Mouse (Mus musculus) CD4-positive helper T cell, adult 2 months (primary cell): ENCODE measurements around the gene Hoxa6.
A peak's percentile ranks its signal among the peaks of the same experiment; 100 is the strongest.

ENCODE experiments used
- DNase-seq: peaks from one replicate; pipeline ENCODE4 v3.0.0-alpha.2; 2012; ENCODE audit warnings: low read depth, missing footprints, low spot score

Hoxa6 gene

GRCm38 (mm10) chr6:52201269-52201668 is 7.3 kb downstream of the Hoxa6 start:
- no peak for DNase-seq

- DNase-seq = no peak
These were observed 7.7 kb downstream of the Hoxa6 start for GRCm38 (mm10) chr6:52200751-52201250.

- DNase-seq = no peak
These were observed 8.3 kb downstream of the Hoxa6 start for GRCm38 (mm10) chr6:52200073-52200750.

- DNase-seq = no peak
These were observed 11.3 kb downstream of the Hoxa6 start for GRCm38 (mm10) chr6:52197271-52197670.

GRCm38 (mm10) chr6:52196811-52197210 is 11.7 kb downstream of the Hoxa6 start:
- no peak for DNase-seq

GRCm38 (mm10) chr6:52194690-52195089 is 13.8 kb downstream of the Hoxa6 start:
- DNase-seq = no peak

GRCm38 (mm10) chr6:52191860-52192550 is 16.5 kb downstream of the Hoxa6 start:
- DNase-seq = peak; percentile 87

- peak; percentile 19 for DNase-seq
These were observed 17.4 kb downstream of the Hoxa6 start, which contains the start of gene Hoxa4 for GRCm38 (mm10) chr6:52190906-52191810. Gene Hoxa4 (minus strand): TSS chr6:52191753.

- no peak for DNase-seq
These were observed 18.1 kb downstream of the Hoxa6 start for GRCm38 (mm10) chr6:52190410-52190809.

- DNase-seq = no peak
These were observed 18.6 kb downstream of the Hoxa6 start for GRCm38 (mm10) chr6:52189909-52190308.

- no peak for DNase-seq
These were observed 19.3 kb downstream of the Hoxa6 start for GRCm38 (mm10) chr6:52189172-52189591.

- DNase-seq = no peak
These were observed 22.0 kb downstream of the Hoxa6 start for GRCm38 (mm10) chr6:52186500-52186899.

- no peak for DNase-seq
These were observed 22.7 kb downstream of the Hoxa6 start for GRCm38 (mm10) chr6:52185834-52186233.

- DNase-seq = no peak
These were observed 23.3 kb downstream of the Hoxa6 start for GRCm38 (mm10) chr6:52185222-52185621.

- DNase-seq = no peak
These were observed 23.9 kb downstream of the Hoxa6 start for GRCm38 (mm10) chr6:52184668-52185067.

- DNase-seq = no peak
These were observed 25.0 kb downstream of the Hoxa6 start for GRCm38 (mm10) chr6:52183311-52184080.

GRCm38 (mm10) chr6:52182793-52183192 is 25.7 kb downstream of the Hoxa6 start:
- no peak for DNase-seq

GRCm38 (mm10) chr6:52182030-52182429 is 26.5 kb downstream of the Hoxa6 start:
- no peak for DNase-seq

- DNase-seq = no peak
These were observed 27.8 kb downstream of the Hoxa6 start for GRCm38 (mm10) chr6:52180726-52181125.

- no peak for DNase-seq
These were observed 28.3 kb downstream of the Hoxa6 start for GRCm38 (mm10) chr6:52180213-52180710.

- no peak for DNase-seq
These were observed 28.8 kb downstream of the Hoxa6 start for GRCm38 (mm10) chr6:52179690-52180089.
